Mouse (Mus musculus): ENCODE results near the gene Aggf1. TPM values are rescaled to one million over a fixed set of nuclear protein-coding genes. Genes with fewer than 3 reads are reported as not detected.

Gene Aggf1
- total RNA-seq, 4 experiments from 2014 or later, result 43.5 to 49.1 (median 46.5) TPM

- no peak for DNase-seq (ENCODE audit: low spot score in 2 of 2)
Observed at GRCm38 (mm10) chr13:95332086-95332899, 42.9 kb downstream of the Aggf1 start.

DNA sequence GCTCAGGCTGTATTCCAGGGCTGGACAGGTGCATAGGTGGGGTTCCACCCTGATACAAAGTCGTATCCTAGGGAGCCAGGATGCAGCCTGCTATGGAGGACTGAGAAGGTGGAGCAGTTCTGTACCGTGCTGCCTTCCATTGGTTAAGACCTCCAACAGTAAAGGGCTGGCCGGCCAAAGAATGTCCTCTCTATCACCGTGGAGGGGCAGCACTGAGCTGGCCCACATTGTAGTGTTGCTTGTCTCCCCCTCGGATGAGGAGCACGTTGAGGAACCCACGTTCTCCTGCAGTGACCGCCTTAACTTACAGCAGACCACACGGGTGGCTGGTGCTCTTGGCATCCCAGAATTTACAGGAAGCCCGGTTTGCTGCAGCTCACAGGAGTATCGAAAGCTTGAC lies 44.6 kb downstream of the Aggf1 start:
- DNase-seq (ENCODE audit: low spot score in 2 of 2), result no peak

GRCm38 (mm10) chr13:95328767-95329166 lies 46.4 kb downstream of the Aggf1 start:
- no peak for DNase-seq (ENCODE audit: low spot score in 2 of 2)

DNA sequence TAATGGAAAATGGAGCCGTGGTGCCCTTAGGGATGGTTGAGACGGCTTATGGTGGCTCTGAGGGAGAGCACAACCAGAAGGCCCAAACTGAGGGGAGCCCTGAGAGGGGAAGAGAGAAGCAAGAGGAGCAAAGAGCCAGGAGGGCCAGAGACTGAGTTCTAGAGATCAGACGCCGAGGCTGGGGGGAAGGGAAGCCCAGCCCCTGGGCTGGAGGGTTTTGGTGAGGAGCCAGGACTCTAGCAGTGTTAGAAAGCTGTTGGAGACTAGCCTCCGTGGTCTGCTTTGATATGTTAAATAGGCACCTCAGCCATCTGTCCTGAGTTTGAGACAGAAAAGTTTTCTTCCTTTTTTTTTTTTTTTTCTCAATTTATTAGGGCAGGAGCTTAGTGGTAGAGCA lies 47.8 kb downstream of the Aggf1 start:
- DNase-seq (ENCODE audit: low spot score in 2 of 2), result peak; percentile 27 to 36

DNA sequence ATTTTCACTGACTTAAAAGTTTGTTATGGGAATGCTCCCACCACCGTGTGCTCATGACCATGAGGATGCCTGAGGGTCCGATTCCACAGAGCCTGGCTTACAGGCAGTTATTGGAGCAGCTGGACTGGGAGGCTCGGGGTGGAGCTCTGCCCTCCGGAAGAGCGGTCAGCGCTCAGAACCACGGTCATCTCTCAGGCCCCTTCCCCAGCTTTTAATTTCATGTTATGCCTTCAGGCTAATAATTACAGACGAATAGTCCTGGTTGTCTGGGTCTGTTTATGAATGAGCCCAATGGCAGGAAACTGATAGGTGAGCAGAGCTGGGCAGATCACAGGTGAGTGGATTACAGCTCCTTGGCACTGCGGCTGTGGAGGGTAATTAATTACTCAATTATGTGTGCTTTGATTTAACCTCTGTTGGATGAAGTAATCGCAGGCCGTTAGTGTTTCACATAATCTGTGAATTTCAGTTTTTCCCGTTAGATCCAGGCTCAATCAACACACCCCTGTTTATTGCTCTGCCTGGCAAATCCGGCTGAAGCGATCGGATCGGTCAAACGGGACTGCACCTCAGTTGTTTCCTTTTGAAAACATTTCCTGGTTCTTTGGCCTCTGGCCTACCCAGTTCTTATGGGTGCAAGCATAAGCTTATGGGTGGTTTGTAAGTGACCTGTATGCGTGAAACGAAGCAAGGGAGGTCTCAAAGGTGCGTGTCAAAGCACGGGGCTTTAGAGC lies 48.4 kb downstream of the Aggf1 start:
- DNase-seq (ENCODE audit: low spot score in 2 of 2), result no peak

DNA sequence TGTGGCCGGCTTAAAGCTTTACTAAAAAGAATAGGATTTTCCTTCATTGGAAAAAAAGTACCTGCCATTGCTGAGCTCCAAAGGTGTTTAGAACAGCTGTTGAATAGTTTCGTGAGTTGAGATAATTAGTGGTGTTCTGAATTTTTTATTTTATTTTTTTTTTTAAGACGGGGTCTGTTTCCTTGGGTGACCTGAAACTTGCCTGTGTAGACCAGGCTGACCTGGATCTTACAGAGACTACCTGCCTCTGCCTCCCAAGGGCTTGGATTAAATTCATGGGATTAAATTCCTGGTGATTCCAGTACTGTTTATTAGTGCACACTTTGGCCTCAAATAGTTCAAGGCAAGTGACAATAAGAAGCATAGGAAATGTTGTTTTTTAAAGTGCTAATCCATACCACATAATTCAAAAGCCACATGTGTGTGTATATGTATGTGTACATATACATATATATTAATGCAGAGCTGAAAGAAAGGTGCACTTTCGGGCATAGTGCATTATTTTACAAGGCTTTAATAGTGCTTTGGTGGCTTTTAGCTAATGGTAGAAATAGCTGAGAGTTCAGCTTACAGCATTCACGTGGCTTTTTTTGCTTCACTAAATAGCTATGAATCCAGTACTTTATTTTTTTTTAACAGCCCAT lies 49.1 kb downstream of the Aggf1 start:
- no peak for DNase-seq (ENCODE audit: low spot score in 2 of 2)

GRCm38 (mm10) chr13:95325080-95325906 lies 49.9 kb downstream of the Aggf1 start:
- peak; percentile 37 to 50 for DNase-seq (ENCODE audit: low spot score in 2 of 2)

- DNase-seq (ENCODE audit: low spot score in 2 of 2), result peak in 1 of 2 experiments; percentile 43
Observed at GRCm38 (mm10) chr13:95324626-95325079, 50.5 kb downstream of the Aggf1 start.

GRCm38 (mm10) chr13:95323950-95324625 lies 51.1 kb downstream of the Aggf1 start:
- peak in 1 of 2 experiments; percentile 57 for DNase-seq (ENCODE audit: low spot score in 2 of 2)

DNA sequence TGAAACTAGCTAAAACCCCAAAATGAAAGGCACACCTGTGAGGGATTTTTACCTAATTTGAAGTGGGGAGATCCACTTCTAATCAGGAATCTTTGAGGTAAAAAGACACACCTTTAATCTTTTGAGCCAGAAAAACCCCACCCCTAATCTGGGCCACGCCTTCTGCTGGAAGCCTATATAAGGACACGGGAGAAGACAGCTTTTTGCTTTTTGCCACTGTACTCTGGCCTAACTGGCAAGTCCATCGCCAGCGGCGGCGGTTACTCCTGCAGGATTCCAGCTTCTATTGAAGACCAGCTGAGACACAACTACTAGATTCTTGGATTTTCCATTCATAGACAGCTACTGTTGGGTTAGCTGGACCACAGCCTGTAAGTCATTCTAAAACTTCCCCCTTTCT lies 51.8 kb downstream of the Aggf1 start, which contains the start of gene Zbed3:
TSS of gene Zbed3 (plus strand) at position 213 of the 400 bp plus-strand sequence.
- no peak for DNase-seq (ENCODE audit: low spot score in 2 of 2)

DNA sequence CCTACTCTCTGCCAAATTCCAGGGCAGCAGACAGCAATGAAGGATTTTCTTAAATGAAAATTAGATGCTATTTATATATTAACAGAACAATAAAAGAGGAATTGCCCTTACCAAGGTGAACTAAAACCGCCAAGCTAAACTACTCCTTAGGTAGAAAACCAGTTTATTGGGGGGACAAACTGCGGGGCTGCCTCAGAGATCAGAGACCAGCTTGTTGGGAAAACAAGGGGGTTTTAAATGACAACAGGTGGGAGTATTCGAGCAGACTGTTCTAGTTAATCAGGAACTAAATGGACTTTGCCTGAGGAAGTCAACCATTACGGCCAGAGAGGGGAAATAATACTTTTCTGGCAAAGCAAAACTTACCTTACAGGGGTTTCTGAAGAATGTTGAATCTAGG lies 54.7 kb downstream of the Aggf1 start:
- no peak for DNase-seq (ENCODE audit: low spot score in 2 of 2)

DNA sequence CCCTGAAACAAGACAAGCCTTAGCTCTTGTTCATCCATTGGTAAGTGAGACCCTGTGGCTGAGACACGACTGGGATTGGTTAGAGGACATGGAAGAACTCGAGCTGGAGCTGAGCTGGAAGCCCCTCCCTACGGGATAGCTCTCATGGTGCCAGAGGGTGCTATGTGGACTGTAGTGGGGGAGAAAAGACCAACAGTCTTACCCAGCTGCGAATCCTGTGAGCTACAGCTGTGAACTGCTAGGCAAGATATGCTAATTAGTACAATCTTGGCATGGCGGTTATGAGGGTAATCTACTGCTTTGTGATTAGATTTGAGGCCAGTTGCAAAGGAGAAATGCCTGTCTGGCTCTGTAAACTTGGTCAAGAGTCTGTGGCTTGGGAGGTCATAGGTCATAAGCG lies 56.0 kb downstream of the Aggf1 start:
- no peak for DNase-seq (ENCODE audit: low spot score in 2 of 2)

DNA sequence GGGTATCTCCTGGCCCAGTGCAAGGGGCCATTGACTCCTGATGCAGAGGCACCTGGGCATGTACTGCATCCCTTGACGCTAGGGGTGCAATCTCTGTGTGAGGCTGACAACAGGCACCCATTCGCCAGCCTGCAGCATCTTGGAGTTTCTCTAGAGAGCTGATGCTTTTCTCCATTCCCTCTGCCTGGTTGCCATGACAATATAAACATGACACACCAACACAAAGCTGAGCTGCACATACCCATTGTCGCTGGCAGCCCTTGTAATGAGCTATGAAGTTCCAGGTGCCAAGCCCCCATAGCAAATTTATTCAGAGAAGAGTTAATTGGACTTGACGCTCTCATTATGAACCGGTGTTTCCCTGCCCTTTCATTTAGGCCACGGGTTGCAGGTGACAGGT lies 63.1 kb downstream of the Aggf1 start:
- peak; percentile 23 to 32 for DNase-seq (ENCODE audit: low spot score in 2 of 2)

GRCm38 (mm10) chr13:95307100-95307655 lies 68.0 kb downstream of the Aggf1 start:
- DNase-seq (ENCODE audit: low spot score in 2 of 2), result no peak

DNA sequence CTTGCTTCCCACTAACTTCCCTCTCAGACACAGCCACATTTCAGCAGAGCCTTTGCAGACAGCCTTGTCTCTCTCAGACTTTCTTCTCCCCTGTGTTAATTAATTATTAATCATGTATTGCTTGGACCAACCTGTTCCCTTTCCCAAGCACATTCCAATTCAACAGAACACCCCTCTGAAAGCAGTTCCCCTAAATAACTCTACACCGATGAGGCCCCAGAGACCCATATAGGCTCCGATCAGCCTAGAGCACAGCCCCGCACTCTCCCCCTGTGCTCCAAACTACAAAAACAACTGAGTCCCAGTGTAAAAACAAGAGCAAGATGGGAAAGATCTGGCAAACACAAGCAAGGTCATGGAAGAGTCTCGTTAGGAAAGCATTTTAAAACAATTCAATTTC lies 68.6 kb downstream of the Aggf1 start:
- no peak for DNase-seq (ENCODE audit: low spot score in 2 of 2)

Other genes with a start within 250 kb of the Aggf1 start
- gene Pde8b, start 125.0 kb downstream of the Aggf1 start, total RNA-seq (2022), result 100 to 1,000 TPM in 2 of 4 experiments, 10 to 100 TPM in 2; 90.4 to 105 (median 99.5) TPM
- 10 to 100 TPM; 13.6 to 17.9 (median 15.4) TPM for gene Zbed3, start 51.7 kb downstream of the Aggf1 start, total RNA-seq (2022)
- 10 to 100 TPM; 21.5 to 31.6 (median 22.9) TPM for gene Crhbp, start 69.6 kb upstream of the Aggf1 start, total RNA-seq (2022)
- gene S100z, start 103.4 kb upstream of the Aggf1 start, total RNA-seq (2022), result not detected
- under 1 TPM in 3 of 4 experiments, not detected in 1; 0.26 to 0.32 (median 0.29) TPM for gene F2rl1, start 149.9 kb upstream of the Aggf1 start, total RNA-seq (2022)
- 1 to 10 TPM; 3.7 to 6.5 (median 5.1) TPM for gene F2r, start 243.1 kb upstream of the Aggf1 start, total RNA-seq (2022)

Data from layer of hippocampus, adult 8-10 months (tissue).